Mouse (Mus musculus): ENCODE results near the gene Pgam2. TPM values are rescaled to one million over a fixed set of nuclear protein-coding genes. Genes with fewer than 3 reads are reported as not detected.

Pgam2 gene
- polyA plus RNA-seq, 1 experiment from 2014 or later = 63.3 TPM

Other genes starting within 250 kb of the Pgam2 start
- 0.10 TPM in 1 of 2 replicates, not detected in the other for gene Ankrd36, start 234.0 kb downstream of the Pgam2 start, polyA plus RNA-seq (2015; fragmentation: Nextera tagmentation; extraction: Ambion mirVana)
- gene Mrps24, start 88.1 kb downstream of the Pgam2 start, polyA plus RNA-seq (2015; fragmentation: Nextera tagmentation; extraction: Ambion mirVana) = 171 and 175 TPM in 2 replicates
- gene Urgcp, start 41.4 kb downstream of the Pgam2 start, polyA plus RNA-seq (2015; fragmentation: Nextera tagmentation; extraction: Ambion mirVana) = 27.1 and 29.2 TPM in 2 replicates
- gene Dbnl, start 15.2 kb downstream of the Pgam2 start, polyA plus RNA-seq (2015; fragmentation: Nextera tagmentation; extraction: Ambion mirVana) = 123 and 126 TPM in 2 replicates
- gene Polm, start 34.3 kb upstream of the Pgam2 start, polyA plus RNA-seq (2015; fragmentation: Nextera tagmentation; extraction: Ambion mirVana) = 10.5 and 11.4 TPM in 2 replicates
- 36.8 and 38.1 TPM in 2 replicates for gene Aebp1, start 58.2 kb upstream of the Pgam2 start, polyA plus RNA-seq (2015; fragmentation: Nextera tagmentation; extraction: Ambion mirVana)
- 125 and 137 TPM in 2 replicates for gene Pold2, start 74.6 kb upstream of the Pgam2 start, polyA plus RNA-seq (2015; fragmentation: Nextera tagmentation; extraction: Ambion mirVana)
- 0.80 TPM in 1 of 2 replicates, not detected in the other for gene Myl7, start 95.0 kb upstream of the Pgam2 start, polyA plus RNA-seq (2015; fragmentation: Nextera tagmentation; extraction: Ambion mirVana)
- 1.5 and 2.8 TPM in 2 replicates for gene Gck, start 146.3 kb upstream of the Pgam2 start, polyA plus RNA-seq (2015; fragmentation: Nextera tagmentation; extraction: Ambion mirVana)
- gene Ykt6, start 152.0 kb upstream of the Pgam2 start, polyA plus RNA-seq (2015; fragmentation: Nextera tagmentation; extraction: Ambion mirVana) = 64.4 and 66.6 TPM in 2 replicates

All from limb, embryonic 13.5 days (tissue).